Mouse (Mus musculus): ENCODE measurements around the gene Mapk6.

Mapk6 gene

DNA sequence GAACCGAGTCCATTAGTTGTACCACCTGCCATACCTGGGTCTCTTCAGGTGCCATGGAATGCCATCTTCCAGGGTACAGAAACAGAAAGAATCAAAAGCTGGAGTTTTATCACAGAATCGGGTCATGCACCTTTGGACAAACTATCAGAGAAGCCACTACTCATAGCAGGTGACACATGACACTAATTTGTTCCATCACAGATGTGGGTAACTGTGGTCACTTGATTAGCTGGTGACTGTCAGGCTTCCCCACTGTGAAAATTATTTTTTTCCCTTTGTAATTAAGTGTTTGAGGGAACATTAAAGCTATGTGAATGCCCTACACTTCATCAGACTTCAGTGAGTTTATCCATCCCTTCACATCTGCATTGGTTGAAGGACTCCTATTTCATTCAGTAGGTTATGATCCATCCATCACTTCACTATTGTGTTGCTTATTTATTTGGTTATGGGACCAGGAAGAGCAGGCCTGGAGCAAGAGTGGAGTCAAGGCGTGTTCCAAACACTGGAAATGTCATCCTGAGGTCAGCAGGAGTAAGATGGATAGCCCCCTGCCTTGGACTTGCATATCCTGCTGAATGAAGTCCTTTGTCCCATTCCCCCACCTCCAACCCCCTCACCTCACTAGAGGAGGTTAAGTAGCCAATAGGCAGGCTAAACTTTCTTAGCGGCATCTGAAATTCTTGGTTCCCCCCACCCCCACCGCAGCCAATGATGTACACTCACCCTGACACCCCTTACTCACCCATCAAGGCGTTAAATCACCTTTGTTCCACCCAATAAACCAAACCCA, 14.7 kb upstream of the Mapk6 start:
- in situ Hi-C loops (cut with MboI): no loop called here

GRCm38 (mm10) chr9:75423683-75424082, 13.9 kb upstream of the Mapk6 start:
- in situ Hi-C loops (cut with MboI): no loop called here

GRCm38 (mm10) chr9:75422251-75422691, 12.5 kb upstream of the Mapk6 start:
- in situ Hi-C loops (cut with MboI): no loop called here

DNA sequence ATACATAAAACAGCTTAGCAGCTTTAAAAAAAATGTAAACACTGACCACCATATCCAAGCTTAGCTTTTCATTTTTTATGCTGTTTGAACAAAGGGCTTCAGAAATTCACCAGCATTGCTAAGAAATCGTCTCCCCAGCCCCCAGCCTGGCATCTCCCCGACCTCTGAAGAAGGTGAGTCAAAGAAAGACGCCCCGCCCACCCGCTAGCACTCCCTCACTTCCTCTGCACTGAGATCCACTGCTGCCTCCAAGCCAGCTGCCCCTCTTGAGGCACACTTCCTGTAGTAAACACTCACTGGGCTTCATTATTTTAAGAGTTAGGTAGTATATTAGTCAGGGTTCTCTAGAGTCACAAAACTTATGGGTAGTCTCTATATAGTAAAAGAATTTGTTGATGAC, 4.4 kb upstream of the Mapk6 start:
- in situ Hi-C loops (cut with MboI): no loop called here

DNA sequence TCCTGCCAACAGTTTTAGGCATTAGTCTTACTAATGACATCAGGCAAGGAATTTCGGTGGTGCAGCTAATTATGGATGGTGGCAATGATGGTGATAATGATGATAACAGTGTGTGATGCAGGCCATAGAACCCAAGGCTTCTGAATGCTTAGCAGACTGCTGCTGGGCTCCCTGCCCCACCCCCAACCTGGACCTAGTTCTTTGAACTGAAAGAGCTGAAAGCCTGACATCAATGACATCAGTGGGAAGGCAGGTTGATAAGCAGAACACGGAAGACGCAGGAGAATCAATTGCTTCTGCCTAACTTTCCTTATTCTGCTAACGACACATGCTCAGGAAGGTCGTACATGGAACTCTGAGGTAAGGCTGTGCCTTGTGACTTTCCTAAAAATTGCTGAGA, 3.4 kb upstream of the Mapk6 start:
- in situ Hi-C loops (cut with MboI): no loop called here

GRCm38 (mm10) chr9:75411584-75411983, 1.8 kb upstream of the Mapk6 start:
- in situ Hi-C loops (cut with MboI): no loop called here

- in situ Hi-C loops (cut with MboI): no loop called here
Measured at GRCm38 (mm10) chr9:75410868-75411487, 1.2 kb upstream of the Mapk6 start.

- in situ Hi-C loops (cut with MboI): no loop called here
Measured at GRCm38 (mm10) chr9:75409031-75409851, 564 bp downstream of the Mapk6 start.

GRCm38 (mm10) chr9:75408204-75408826, 1.5 kb downstream of the Mapk6 start:
- in situ Hi-C loops (cut with MboI): no loop called here

GRCm38 (mm10) chr9:75407803-75408202, 2.0 kb downstream of the Mapk6 start:
- in situ Hi-C loops (cut with MboI): no loop called here

DNA sequence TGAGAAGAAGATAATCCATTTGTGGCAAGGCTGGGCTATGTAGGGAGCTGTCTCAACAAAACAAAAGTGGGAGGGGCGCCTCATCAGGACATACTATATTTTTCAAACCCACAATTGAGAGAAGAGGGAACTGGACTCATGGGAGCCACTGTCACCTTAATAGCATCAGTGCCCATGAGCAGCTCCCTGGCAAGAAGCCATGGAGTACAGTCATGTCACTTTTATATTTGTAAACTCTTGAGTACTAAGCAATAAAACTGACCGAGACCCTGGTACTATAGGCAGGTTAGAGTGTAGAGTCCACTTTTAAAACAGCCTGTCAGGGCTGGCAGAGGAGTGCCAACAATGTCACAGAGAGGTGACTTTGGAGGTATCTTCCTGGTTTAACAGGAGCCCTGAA, 3.7 kb downstream of the Mapk6 start:
- in situ Hi-C loops (cut with MboI): no loop called here

DNA sequence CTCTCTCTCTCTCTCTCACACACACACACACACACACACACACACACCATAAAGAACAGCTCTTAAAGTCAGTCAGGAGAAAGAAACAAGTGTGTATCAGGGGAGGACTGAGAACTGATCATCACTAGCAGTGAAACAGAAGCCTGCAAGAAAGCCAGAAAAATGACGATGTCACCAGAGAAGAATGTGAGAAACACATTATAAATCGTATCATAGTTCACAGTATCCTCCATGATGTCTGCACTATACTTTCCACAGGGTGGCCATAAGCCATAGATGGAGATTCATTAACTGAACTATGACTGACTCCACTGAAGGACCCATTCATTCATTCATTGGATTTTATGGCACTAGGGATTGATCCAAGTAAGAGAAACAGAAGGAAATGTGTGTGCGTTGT, 6.3 kb downstream of the Mapk6 start:
- in situ Hi-C loops (cut with MboI): no loop called here

- in situ Hi-C loops (cut with MboI): no loop called here
Measured at GRCm38 (mm10) chr9:75401593-75402504, 8.0 kb downstream of the Mapk6 start.

GRCm38 (mm10) chr9:75400639-75401038, 9.2 kb downstream of the Mapk6 start:
- in situ Hi-C loops (cut with MboI): no loop called here

GRCm38 (mm10) chr9:75399069-75399468, 10.7 kb downstream of the Mapk6 start:
- in situ Hi-C loops (cut with MboI): no loop called here

DNA sequence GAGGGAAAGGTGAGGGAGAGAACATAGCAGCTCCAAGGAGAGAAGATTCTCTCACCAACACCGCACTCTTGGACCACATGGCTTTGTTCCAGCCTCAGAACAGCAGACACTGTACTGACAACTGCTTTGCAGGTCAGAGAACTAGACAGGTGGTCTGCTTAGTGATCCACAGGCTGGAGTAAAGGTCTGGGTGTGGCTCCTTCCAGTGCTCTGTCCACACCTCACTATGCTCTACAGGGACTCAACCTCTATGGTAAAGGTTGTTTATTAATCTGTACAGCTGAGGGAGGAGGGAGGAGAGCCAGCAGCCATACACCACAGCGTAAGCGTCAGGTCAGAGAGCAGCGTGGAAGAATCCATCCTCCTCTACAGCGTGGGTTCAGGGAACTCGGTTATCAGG, 13.8 kb downstream of the Mapk6 start:
- in situ Hi-C loops (cut with MboI): no loop called here

DNA sequence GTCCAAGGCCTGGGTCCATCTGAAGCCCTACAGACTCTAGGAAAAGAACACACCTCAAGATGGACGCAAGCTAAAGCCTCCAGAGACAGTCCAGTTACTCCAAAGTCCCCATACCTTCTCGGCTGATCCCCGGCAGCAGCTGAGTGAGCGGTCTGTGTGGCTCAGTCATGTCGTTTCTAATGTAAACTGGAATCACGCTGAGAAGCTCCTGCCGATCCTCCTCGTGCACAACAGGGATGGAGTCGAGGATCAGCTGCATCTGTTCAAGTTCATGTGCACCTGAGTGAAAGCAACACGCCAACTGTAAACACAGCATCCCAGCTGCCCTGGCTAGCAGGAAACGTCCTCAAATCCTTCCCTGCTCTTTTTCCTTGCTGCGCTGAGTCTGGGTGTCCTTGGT, 16.6 kb downstream of the Mapk6 start:
- in situ Hi-C loops (cut with MboI): no loop called here

DNA sequence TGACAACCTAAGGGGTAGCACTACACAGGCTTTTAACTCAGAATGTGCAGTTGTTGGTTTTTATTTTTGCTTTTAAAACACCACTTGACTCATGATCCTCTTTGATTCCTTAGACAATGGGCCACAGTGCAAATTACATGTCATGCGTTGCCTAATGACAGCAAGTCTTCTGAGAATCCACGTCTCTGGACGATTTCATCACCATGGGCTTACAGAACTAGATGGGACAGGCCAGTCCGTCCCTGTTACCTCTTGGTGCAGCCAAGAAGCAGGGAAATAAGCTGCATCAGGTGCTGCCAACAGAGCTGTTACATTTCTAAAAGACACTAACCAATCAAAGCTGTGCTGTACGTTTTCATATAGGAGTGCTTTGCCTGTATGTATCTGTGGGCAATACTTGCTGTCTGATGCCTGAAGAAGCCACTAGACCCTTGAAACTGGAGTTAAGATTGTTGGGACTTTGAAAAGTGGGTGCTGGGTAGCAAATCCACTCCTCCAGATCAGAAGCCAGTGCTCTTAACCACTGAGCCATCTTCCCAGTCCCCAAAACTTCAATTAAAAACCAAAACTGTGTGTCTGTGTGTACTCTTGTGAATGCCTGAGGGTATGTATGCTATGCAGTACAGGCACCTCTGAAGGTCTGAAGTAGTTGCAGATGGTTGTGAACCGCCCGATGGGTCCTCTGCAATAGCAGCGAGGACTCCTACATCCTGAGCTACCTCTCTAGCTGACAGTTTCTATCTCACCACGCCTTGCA, 24.4 kb downstream of the Mapk6 start:
- in situ Hi-C loops (cut with MboI): no loop called here

DNA sequence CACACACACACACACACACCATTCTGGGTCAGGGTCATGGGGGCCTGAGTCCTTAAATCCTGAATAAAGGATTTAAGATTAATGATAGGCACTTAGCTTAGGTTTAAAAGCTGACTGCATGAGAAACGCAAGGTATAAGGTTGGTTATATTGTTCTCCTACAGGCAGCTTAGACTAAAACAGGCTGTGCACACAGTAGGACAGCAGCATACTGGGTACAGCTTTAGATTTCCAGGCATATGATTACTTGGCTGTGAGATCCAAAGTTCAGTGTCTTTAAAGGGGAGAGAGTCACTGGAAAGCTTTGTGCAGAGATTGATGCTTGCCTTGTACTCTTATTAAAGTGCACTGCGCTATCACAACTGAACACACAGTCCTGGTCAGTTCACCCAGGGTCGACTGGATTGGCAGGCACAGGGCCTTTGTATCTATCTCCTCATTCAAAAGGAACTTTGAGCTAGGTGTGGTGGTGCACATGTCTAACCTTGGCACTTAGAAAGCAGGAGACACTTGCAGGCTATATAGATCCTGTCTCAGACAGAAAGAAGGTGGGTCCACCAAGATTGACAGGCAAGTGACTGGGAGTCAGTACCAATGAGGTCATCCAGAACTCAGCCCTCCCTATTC, 25.4 kb downstream of the Mapk6 start:
- in situ Hi-C loops (cut with MboI): no loop called here

- in situ Hi-C loops (cut with MboI): no loop called here
Measured at GRCm38 (mm10) chr9:75383785-75384184, 26.0 kb downstream of the Mapk6 start.
